Mouse (Mus musculus) forelimb bud, embryonic 11.5 days (tissue): Measurements from ENCODE around the gene Sult2b1.

ENCODE experiments used
- DNase-seq: peaks from one replicate; pipeline ENCODE4 v3.0.0-alpha.2; 2012; ENCODE audit warnings: low read depth, low spot score

The Sult2b1 gene

DNA sequence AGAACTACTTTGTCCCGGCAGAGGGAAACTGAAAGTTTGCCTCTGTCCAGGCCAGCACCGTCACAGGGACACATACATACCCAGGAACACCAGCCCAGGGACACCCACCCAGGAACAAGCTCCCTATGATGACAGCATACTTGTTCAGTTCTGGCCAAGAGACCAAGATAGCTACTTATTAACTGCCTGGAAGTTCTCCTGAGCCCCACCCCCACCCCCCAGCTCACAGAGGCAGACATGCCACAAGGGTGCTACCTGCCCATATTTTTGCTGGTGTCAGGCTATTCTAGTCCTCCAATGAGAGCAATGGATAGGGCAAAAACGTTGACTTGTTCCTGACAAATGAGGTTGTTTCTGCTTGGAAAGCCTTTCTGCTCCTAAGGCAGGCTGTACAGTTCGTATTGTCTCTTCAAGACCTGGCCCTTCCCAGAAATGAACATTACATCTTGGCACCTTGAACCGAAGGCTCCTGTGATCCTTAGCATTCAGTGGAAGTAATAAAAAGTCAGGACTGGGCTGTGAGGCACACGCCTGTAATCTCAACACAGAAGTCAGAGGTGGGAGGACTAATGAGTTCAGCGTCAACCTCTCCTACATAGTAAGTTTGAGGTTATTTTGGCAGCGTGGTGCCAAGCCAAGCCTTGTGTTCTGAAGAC is 13.9 kb downstream of the Sult2b1 start:
- no peak for DNase-seq

GRCm38 (mm10) chr7:45767500-45767899 is 17.0 kb downstream of the Sult2b1 start:
- DNase-seq: no peak

GRCm38 (mm10) chr7:45766764-45767163 is 17.7 kb downstream of the Sult2b1 start:
- DNase-seq: no peak

DNA sequence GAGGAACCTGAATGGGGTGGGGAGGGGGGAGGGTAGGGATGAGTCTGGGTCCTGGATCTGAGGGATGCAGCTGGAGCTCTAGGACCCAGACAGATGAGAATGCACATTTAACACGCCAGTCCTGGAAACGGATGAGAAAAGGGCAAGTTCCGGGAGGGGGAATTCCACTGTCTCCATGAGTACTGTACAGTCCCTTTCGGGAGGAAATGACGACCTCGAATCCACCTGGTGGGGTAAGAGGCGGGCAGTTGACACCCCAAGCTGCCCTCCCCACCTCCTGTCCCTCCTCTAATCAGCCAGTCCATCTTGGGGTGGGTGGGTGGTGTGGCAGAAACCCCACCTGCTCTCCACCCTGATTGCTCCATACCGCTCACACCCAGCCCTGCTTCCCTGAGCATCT is 18.5 kb downstream of the Sult2b1 start:
- DNase-seq: no peak

DNA sequence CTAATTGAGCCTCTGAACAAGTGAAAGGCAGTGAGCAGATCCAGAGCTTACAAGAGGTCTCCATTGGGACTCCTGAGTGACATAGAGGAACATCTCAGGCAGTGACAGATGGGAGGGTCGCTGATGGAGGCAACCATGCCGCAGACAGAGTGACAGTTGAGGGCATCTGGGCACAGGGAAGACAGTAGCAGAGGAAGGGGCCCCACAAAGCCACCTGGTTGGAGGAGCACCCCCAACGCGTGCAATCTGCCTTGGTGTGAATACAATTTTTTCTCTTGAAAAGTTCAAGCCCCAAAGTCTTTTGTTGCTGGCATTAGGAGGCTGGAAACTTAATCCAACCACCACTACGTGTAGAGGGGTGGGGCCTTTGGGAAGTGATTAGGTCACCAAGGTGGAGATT is 24.3 kb downstream of the Sult2b1 start:
- no peak for DNase-seq

DNA sequence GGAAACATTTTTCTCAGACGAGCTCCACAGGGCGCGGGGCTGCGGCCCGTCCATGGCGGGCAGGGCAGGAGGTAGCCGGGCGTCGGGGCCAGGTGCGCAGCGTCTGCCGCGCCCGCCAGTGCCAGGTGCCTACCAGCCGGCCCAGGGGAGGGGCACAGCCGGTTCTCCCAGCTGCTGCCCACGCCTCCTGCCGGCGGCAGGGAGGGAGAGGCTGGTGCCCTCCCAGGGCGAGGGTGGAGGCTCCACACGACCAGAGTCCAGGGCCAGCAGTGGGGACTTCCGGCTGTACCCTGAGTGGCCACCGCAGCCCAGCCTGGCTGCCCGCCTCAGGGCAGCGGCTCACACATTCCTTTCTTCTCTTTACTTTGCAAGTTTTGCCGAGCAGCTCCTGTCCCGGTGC is 25.1 kb downstream of the Sult2b1 start:
- peak; percentile 26 for DNase-seq

- no peak for DNase-seq
Observed at GRCm38 (mm10) chr7:45755703-45756102, 28.8 kb downstream of the Sult2b1 start.

- no peak for DNase-seq
Observed at GRCm38 (mm10) chr7:45750162-45750561, 34.3 kb downstream of the Sult2b1 start.

DNA sequence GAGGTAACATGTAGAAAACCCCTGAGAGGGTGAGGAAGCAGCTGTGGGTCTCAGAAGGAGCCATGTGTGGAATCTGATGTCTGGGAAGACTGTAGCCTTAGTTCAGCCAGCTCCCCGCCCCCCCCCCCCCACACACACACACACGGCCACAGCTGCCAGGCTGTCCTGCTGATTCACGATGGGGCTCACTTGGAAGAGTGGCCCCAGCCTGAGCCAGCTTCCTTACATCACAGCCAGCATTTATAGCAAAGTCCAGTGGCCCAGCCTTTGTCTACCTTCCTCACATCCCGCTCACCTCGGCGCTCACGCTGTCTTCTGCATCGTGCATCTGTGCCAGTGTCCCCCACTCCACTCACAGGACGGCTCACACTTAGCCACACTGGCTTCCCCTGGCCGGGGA is 35.1 kb downstream of the Sult2b1 start:
- DNase-seq: no peak

- no peak for DNase-seq
Observed at GRCm38 (mm10) chr7:45748110-45748509, 36.4 kb downstream of the Sult2b1 start.

- DNase-seq: no peak
Observed at GRCm38 (mm10) chr7:45747450-45747849, 37.0 kb downstream of the Sult2b1 start.

DNA sequence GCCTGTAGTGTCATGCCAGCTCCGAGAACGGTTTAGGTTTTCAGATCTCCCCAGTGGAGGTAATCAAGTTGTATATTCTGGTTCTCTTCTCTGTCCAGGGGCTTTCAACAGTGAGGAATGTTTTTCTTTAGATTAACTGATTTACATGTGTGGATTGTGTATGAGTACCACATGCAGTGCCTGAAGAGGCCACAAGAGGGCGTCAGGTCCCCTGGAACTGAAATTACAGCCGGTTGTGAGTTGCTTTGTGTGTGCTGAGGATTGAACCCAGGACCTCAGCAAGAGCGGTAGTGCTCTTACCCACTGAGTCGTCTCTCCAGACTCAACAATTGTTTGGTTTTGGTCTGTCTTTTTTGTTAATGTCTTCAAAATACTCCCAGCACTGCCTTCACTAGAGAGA is 38.0 kb downstream of the Sult2b1 start:
- DNase-seq: no peak

- DNase-seq: peak; percentile 87
Observed at GRCm38 (mm10) chr7:45744387-45744786, 40.1 kb downstream of the Sult2b1 start.

DNA sequence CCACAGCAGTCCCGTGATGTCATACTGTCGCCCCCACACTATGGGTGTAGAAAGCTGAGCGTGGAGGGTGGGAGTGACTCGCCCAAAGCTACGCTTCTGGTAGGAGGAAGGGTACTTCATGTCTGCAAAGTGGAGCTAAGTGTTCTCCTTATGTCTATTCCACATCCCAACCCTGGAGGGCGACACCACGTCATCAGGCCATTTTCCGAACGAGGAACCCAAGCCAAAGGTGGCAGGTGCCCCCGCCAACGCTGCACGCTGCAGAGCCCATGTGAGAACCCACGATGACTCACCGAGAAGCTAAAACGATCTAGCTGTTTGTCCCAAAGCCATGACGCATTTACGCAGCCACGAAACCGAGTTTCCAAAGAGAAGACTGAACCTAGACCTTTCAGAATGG is 42.1 kb downstream of the Sult2b1 start:
- DNase-seq: no peak

GRCm38 (mm10) chr7:45741777-45742176 is 42.7 kb downstream of the Sult2b1 start:
- no peak for DNase-seq

- DNase-seq: no peak
Observed at GRCm38 (mm10) chr7:45741308-45741707, 43.2 kb downstream of the Sult2b1 start.

DNA sequence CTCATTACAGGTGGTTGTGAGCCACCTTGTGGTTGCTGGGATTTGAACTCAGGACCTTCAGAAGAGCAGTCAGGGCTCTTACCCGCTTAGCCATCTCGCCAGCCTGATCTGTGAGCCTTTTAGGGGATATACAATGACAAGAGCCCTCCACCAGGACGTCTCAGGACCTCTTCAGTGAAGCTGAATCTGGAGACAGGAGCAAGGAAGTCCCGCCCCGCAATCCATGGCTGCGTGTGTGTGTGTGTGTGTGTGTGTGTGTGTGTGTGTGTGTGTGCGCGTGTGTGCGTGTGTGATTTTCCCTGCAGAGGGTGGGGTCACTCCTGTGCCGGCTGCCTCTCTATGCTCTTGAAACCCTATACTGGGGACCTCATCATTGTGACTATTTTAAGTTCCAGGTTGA is 44.6 kb downstream of the Sult2b1 start:
- no peak for DNase-seq

DNA sequence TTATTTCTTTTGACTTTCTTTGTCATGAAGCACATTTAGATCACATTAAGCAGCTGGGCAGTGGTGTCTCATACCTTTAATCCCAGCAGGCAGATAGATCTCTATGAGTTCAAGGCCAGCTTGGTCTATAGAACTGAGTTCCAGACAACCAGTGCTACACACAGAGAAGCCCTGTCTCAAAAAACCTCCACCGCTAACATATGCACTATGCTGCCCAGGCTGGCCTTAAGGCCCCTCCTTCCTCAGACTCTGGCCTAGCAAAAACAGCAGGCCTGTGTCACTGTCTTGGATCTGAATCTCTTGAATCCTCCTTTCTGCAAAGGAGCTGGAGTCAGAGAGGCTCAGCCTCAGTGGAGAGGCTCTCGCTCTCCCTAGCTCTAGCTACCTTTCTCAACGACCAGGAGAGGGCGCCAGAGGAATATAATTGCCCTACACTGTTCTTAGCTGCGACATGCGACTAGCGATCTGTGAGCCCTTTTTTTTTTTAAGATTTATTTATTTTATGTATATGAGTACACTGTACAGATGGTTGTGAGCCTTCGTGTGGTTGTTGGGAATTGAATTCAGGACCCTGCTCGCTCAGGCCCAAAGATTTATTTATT is 45.2 kb downstream of the Sult2b1 start:
- DNase-seq: peak; percentile 90

DNA sequence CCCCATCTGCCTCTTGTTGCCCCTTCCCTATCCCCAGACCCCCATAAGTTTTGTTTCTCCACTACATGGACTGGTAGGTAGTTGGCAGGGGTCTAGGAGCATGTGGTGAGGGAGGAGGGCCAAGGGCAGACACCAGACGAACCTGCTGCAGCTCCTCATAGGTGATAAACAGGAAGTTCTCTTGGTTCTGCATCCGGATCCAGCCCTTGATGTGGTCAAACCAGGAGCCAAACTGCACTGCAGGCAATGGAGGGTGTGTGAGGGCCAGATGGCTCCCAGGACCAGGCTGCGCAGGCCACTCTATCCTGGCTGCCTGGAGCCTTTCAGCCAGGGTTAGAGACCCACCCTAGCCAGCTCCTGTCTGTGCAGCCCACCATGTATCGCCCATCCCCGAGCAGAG is 51.0 kb downstream of the Sult2b1 start:
- no peak for DNase-seq

DNA sequence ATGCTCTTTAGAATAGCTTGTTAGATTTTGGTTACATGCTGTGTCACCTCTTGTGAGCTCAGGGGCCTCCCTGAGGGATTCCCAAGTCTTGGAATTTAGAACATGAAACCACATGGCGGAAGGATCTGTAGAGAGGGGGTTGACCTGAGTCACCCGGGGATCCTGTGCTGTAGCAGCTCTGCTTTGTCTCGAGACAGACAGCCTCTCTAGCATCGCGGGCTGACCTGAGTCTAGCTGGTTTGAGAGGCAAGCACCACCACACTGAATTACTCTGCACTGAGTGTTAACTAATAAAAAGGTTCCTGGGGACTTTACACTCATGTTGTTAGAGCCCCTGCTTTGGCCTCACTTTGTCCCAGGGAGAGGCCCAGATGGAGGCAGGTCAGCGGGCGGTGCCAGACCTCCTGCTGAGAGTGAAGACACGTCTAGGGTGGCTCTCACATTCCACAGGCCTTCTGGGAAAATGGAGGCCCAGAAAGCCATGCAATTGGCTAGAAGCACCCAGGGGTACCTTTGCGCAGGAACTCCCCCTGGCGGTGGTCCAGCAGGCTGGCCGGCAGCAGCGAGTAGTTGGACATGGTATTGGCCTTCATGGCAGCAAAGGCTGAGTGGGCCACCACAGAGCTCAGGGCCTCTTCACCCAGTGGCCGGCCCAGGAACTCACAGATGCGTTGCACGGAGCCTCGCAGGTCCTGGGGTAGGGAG is 53.6 kb downstream of the Sult2b1 start:
- peak; percentile 70 for DNase-seq

- no peak for DNase-seq
Observed at GRCm38 (mm10) chr7:45727625-45728024, 56.8 kb downstream of the Sult2b1 start.

DNA sequence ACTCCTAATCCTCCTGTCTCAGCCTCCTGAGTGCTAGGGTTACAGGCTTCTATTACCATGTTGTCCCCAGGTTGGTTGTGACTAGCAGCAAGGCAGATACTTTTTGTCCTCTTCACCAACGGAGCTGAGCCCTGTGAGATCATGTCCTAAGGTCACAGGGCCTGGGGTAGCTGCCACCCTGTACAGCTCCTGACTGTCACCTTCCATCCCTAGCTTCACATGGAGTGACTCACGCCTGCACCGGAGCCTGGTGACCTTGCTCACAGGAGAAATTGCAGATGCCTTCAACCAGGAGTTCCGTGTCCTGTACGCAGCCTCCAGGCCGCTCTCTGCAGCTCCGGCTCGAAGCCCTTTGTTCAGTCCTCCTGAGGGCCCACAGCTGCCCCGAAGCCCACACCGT is 58.0 kb downstream of the Sult2b1 start:
- DNase-seq: no peak

DNA sequence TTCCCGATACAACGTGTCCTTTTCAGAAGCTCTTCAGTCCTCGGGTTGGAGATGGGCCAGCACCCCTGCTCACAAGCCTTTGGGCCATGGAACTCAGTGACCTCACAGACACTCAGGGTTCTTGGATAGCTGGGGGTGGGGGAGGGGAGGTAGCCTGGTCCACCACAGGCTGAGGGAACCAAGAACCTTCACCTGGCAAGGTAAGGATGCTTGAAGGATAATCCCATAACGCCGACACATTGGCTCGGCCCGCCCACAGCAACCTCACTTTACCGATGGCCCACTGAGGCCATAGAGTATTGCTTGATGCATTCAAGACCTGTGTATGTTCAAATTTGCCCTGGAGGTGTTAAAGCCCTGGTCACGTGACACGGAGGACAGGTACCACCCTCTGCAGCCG is 58.8 kb downstream of the Sult2b1 start, which contains the start of gene Spaca4:
TSS of gene Spaca4 (minus strand) at position 101 of the 400 bp plus-strand sequence.
- DNase-seq: no peak
